Mouse (Mus musculus) activated CD4-positive, CD25-positive, alpha-beta regulatory T cell, adult 4 months (primary cell): ENCODE results near the gene Tbc1d9b. TPM values are rescaled to one million over a fixed set of nuclear protein-coding genes. Genes with fewer than 3 reads are reported as not detected.

ENCODE experiments used
- ATAC-seq: one replicate; pipeline ENCODE4 v1.8.0; 2017
- polyA plus RNA-seq, 2 experiments: library from polyadenylated mRNA; unstranded; fragments of 100-300 nt; shearing (Covaris generic); gene quantifications; one replicate each; pipeline ENCODE4 v1.2.1; 2017

Tbc1d9b gene
- polyA plus RNA-seq, 2 experiments from 2014 or later: 20.6 to 32.5 TPM

- ATAC-seq: no peak
Measured at GRCm38 (mm10) chr11:50211322-50212059, 80.3 kb downstream of the Tbc1d9b start.

- ATAC-seq: no peak
Measured at GRCm38 (mm10) chr11:50212060-50212739, 81.0 kb downstream of the Tbc1d9b start.

- ATAC-seq: peak; percentile 14
Measured at GRCm38 (mm10) chr11:50212848-50213758, 81.9 kb downstream of the Tbc1d9b start.

- no peak for ATAC-seq
Measured at GRCm38 (mm10) chr11:50214631-50215030, 83.4 kb downstream of the Tbc1d9b start.

GRCm38 (mm10) chr11:50215633-50216032 is 84.4 kb downstream of the Tbc1d9b start:
- ATAC-seq: no peak

- no peak for ATAC-seq
Measured at GRCm38 (mm10) chr11:50216724-50217366, 85.6 kb downstream of the Tbc1d9b start.

- no peak for ATAC-seq
Measured at GRCm38 (mm10) chr11:50217811-50218210, 86.6 kb downstream of the Tbc1d9b start.

GRCm38 (mm10) chr11:50219833-50220232 is 88.6 kb downstream of the Tbc1d9b start:
- no peak for ATAC-seq

Other genes starting within 250 kb of the Tbc1d9b start
- under 1 TPM in 1 of 2 experiments, not detected in 1; 0.50 TPM for gene Rasgef1c, start 229.6 kb upstream of the Tbc1d9b start, polyA plus RNA-seq
- 1 to 10 TPM in 1 of 2 experiments, under 1 TPM in 1; 0.73 to 1.9 TPM for gene Rnf130, start 106.0 kb upstream of the Tbc1d9b start, polyA plus RNA-seq
- gene Mrnip, start 43.0 kb downstream of the Tbc1d9b start, polyA plus RNA-seq: 10 to 100 TPM; 11.2 to 12.6 TPM
- 10 to 100 TPM; 51.8 to 58.9 TPM for gene Sqstm1, start 79.4 kb downstream of the Tbc1d9b start, polyA plus RNA-seq
- 1 to 10 TPM; 1.0 to 1.2 TPM for gene Mgat4b, start 79.5 kb downstream of the Tbc1d9b start, polyA plus RNA-seq
- gene Ltc4s, start 107.2 kb downstream of the Tbc1d9b start, polyA plus RNA-seq: not detected
- 1 to 10 TPM; 4.0 to 5.5 TPM for gene Maml1, start 160.9 kb downstream of the Tbc1d9b start, polyA plus RNA-seq
- 100 to 1,000 TPM; 179 to 210 TPM for gene Canx, start 194.3 kb downstream of the Tbc1d9b start, polyA plus RNA-seq
- not detected for gene Cby3, start 223.1 kb downstream of the Tbc1d9b start, polyA plus RNA-seq
- 100 to 1,000 TPM; 148 to 177 TPM for gene Hnrnph1, start 245.6 kb downstream of the Tbc1d9b start, polyA plus RNA-seq